Mouse (Mus musculus): ENCODE measurements at regions not wholly inside any gene's neighbourhood (a gene's known extent, or its start where the extent isn't known, plus 50 kb on each side); places are given as distances from the start of the nearest gene placed in this dataset.

GRCm38 (mm10) chr14:100415099-100415498, 130.6 kb upstream of the Klf12 start:
- no peak for TF ChIP-seq CTCF (IDR thresholded peaks at IDR 0.05; ENCODE audit: low read depth, low read length)
- no peak for TF ChIP-seq POLR2AphosphoS5 (IDR thresholded peaks at IDR 0.05; ENCODE audit: insufficient replicate concordance, low read depth, low read length)
- no peak for TF ChIP-seq GATA1 (IDR thresholded peaks at IDR 0.05; ENCODE audit: borderline replicate concordance, low read length)
